In the genomic region with DNA sequence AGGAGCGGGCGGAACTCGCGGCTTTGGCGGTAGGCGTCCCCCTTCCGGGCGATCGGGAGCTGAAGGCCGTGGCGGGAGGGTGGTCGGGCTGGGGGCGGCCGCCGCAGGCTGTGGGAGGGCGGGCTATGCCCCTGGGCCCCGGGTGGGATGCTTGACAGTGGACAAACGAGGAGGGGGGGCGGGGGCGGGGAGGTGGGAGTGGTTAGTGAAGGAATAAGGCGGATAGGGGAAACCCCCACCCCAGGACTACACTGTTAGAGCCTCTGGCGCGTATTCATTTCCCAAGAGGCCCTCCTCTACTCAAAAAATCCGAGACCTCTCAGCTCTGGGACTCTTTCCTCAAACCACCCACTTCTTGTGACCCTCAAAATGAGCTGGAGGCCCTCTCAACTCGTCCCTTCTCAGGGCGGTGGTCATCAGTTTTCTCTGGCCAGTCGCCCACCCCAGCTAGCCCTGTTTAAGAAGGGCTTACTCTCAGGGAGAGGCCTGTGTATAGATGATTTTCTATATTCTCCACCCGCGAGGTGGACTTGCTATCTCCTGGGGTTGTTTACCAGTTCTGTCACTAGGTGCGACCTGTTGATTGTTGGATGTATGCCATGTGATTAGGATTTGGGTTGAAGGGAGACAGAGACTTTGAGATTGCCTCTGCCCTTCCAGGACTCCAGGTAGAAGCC, we compare ENCODE assay signal across 8 mouse cellular contexts. TPM values are rescaled to one million over a fixed set of nuclear protein-coding genes. Genes with fewer than 3 reads are reported as not detected.
A peak's percentile ranks its signal among the peaks of the same experiment; 100 is the strongest.
DNase-seq lines count a peak whose midpoint lies in the region; ATAC-seq and TF ChIP-seq lines count a peak whose summit lies in the region.

No protein-coding gene starts in this region.

- no peak for TF ChIP-seq CTCF in lung, embryonic 14.5 days (IDR thresholded peaks at IDR 0.05; ENCODE audit: low read depth)
- no peak for TF ChIP-seq CTCF in bone marrow, adult 2 months (IDR thresholded peaks at IDR 0.05; ENCODE audit: control insufficient read depth, insufficient read depth, low read length)
- TF ChIP-seq CTCF in kidney, postnatal 0 days (IDR thresholded peaks at IDR 0.05; ENCODE audit: low read depth) = no peak

- 1% methylated on average over 27 of the region's 30 CpGs for WGBS in lung, embryonic 14.5 days
- WGBS in bone marrow, adult 2 months = 0% methylated on average over 13 of the region's 30 CpGs
- WGBS in forebrain, embryonic 14.5 days = under 1% methylated on average over 14 of the region's 30 CpGs
- 1% methylated on average over 10 of the region's 30 CpGs for WGBS in kidney, postnatal 0 days

- peak overlapping the region; percentile 67 for H3K4me3 ChIP-seq in lung, embryonic 14.5 days (ENCODE audit: low read depth, low read length)
- peak overlapping the region; percentile 81 for H3K4me3 ChIP-seq in bone marrow, adult 2 months (replicated peaks; ENCODE audit: control insufficient read depth, low read depth, low read length)
- H3K4me3 ChIP-seq in forebrain, embryonic 14.5 days (ENCODE audit: low read depth, low read length) = peak overlapping the region; percentile 75
- peak overlapping the region; percentile 73 for H3K4me3 ChIP-seq in kidney, postnatal 0 days (replicated peaks; ENCODE audit: low read depth, low read length)
- H3K4me3 ChIP-seq in myocyte = peak overlapping the region; percentile 86

- ATAC-seq in lung, embryonic 14.5 days (ENCODE audit: insufficient read depth) = peak; percentile 74
- ATAC-seq in forebrain, embryonic 14.5 days = peak; percentile 4; the same call in 1 of the 2 replicates
- peak; percentile 60 for ATAC-seq in kidney, postnatal 0 days (replicated peaks; ENCODE audit: low FRiP score, low read depth)

- no peak for DNase-seq in lung, embryonic 14.5 days
- DNase-seq in lung, postnatal 36 days = no peak
- peak; percentile 44 for DNase-seq in forebrain, embryonic 14.5 days (ENCODE audit: low spot score)
- peak; percentile 73 for DNase-seq in kidney, postnatal 0 days (ENCODE audit: low spot score)
- no peak for DNase-seq in frontal cortex, postnatal 25 days (ENCODE audit: low spot score in 2 of 2)
- DNase-seq in adrenal gland, postnatal 36 days = no peak

- H3K4me1 ChIP-seq in lung, embryonic 14.5 days (ENCODE audit: insufficient read depth) = peaks cover 10% of the 10 kb centered on the region; the same call in 1 of the 2 replicates
- peaks cover 3% of the 10 kb centered on the region for H3K4me1 ChIP-seq in bone marrow, adult 2 months (ENCODE audit: control insufficient read depth, insufficient read depth, low read length)
- peaks cover 15% of the 10 kb centered on the region for H3K4me1 ChIP-seq in forebrain, embryonic 14.5 days (ENCODE audit: control insufficient read depth, insufficient read depth, low read length)
- H3K4me1 ChIP-seq in kidney, postnatal 0 days (replicated peaks; ENCODE audit: insufficient read depth, low read length) = peaks cover 19% of the 10 kb centered on the region

- no peaks in the 10 kb centered on the region for H3K79me2 ChIP-seq in myocyte (ENCODE audit: control insufficient read depth, insufficient read depth)

- TF ChIP-seq POLR2A in bone marrow, adult 2 months (IDR thresholded peaks at IDR 0.05; ENCODE audit: borderline replicate concordance, control insufficient read depth, low read depth, low read length) = no peak
- no peak for TF ChIP-seq POLR2A in myocyte (IDR thresholded peaks at IDR 0.05; ENCODE audit: insufficient read length, low read depth)

- H3K27me3 ChIP-seq in lung, embryonic 14.5 days (ENCODE audit: insufficient read depth, low read length) = no peaks in the 10 kb centered on the region
- no peaks in the 10 kb centered on the region for H3K27me3 ChIP-seq in forebrain, embryonic 14.5 days (replicated peaks; ENCODE audit: control insufficient read depth, insufficient read depth, low read length)
- H3K27me3 ChIP-seq in kidney, postnatal 0 days (ENCODE audit: insufficient read depth, low read length) = no peaks in the 10 kb centered on the region
- H3K27me3 ChIP-seq in myocyte (ENCODE audit: control insufficient read depth, insufficient read depth, insufficient read length) = no peaks in the 10 kb centered on the region

- peaks cover 42% of the 10 kb centered on the region for H3K36me3 ChIP-seq in lung, embryonic 14.5 days (ENCODE audit: insufficient read depth)
- peaks cover 37% of the 10 kb centered on the region for H3K36me3 ChIP-seq in forebrain, embryonic 14.5 days (ENCODE audit: control insufficient read depth, insufficient read depth, low read length)
- H3K36me3 ChIP-seq in kidney, postnatal 0 days (ENCODE audit: insufficient read depth, low read length) = peaks cover 27% of the 10 kb centered on the region
- H3K36me3 ChIP-seq in myocyte (ENCODE audit: control insufficient read depth, insufficient read depth) = peaks cover 27% of the 10 kb centered on the region

- peak overlapping the region; percentile 97 for H3K27ac ChIP-seq in lung, embryonic 14.5 days (ENCODE audit: low read depth)
- peak overlapping the region; percentile 98 for H3K27ac ChIP-seq in bone marrow, adult 2 months (ENCODE audit: control insufficient read depth, insufficient read depth, low read depth, low read length, poor library complexity)
- peak overlapping the region; percentile 75 for H3K27ac ChIP-seq in forebrain, embryonic 14.5 days (ENCODE audit: low read depth, low read length)
- peak overlapping the region; percentile 95 for H3K27ac ChIP-seq in kidney, postnatal 0 days

- peak overlapping the region; percentile 67 for H3ac ChIP-seq in myocyte (ENCODE audit: control insufficient read depth, insufficient read length)

- H3K9ac ChIP-seq in lung, embryonic 14.5 days = peak overlapping the region; percentile 86
- H3K9ac ChIP-seq in forebrain, embryonic 14.5 days (ENCODE audit: low read length) = peak overlapping the region; percentile 90
- peak overlapping the region; percentile 87 for H3K9ac ChIP-seq in kidney, postnatal 0 days (ENCODE audit: low read depth, low read length)

- H3K9me3 ChIP-seq in lung, embryonic 14.5 days (ENCODE audit: low read depth, low read length) = no peaks in the 10 kb centered on the region
- no peaks in the 10 kb centered on the region for H3K9me3 ChIP-seq in forebrain, embryonic 14.5 days (replicated peaks; ENCODE audit: control insufficient read depth, low read length)
- H3K9me3 ChIP-seq in kidney, postnatal 0 days (replicated peaks; ENCODE audit: low read length) = no peaks in the 10 kb centered on the region

- H3K4me2 ChIP-seq in lung, embryonic 14.5 days = peak overlapping the region; percentile 74
- peak overlapping the region; percentile 81 for H3K4me2 ChIP-seq in forebrain, embryonic 14.5 days (ENCODE audit: low read length)
- H3K4me2 ChIP-seq in kidney, postnatal 0 days (ENCODE audit: low read length) = peak overlapping the region; percentile 61
- H3K4me2 ChIP-seq in myocyte (ENCODE audit: low read depth) = peak overlapping the region; percentile 81

TF ChIP-seq in myocyte, 11 proteins besides CTCF, POLR2A, EP300 and RAD21 (continues in another document):
- TF ChIP-seq E2F4 (IDR thresholded peaks at IDR 0.05; ENCODE audit: insufficient read depth) = no peak
- TF ChIP-seq CEBPB (IDR thresholded peaks at IDR 0.05; ENCODE audit: insufficient read depth, poor library complexity, severe bottlenecking) = no peak
- TF ChIP-seq REST (IDR thresholded peaks at IDR 0.05; ENCODE audit: insufficient read depth, insufficient read length) = no peak

RNA-seq across cellular contexts. Expression of a gene that starts 0.5 kb away (rescaled TPM):
- 11.0 and 13.7 TPM in 2 replicates for polyA plus RNA-seq in lung, embryonic 14.5 days (2014; fragmentation: Nextera tagmentation; extraction: Ambion mirVana)
- 12.6 and 28.3 TPM in 2 replicates for polyA plus RNA-seq in bone marrow, adult 2 months (2011; ENCODE audit: insufficient read depth, insufficient read length, low replicate concordance, missing spikeins)
- 4.6 and 5.4 TPM in 2 replicates for polyA plus RNA-seq in forebrain, embryonic 14.5 days (2014; fragmentation: Nextera tagmentation; extraction: Ambion mirVana)
- 8.1 and 9.8 TPM in 2 replicates for polyA plus RNA-seq in kidney, postnatal 0 days (2015; fragmentation: Nextera tagmentation; extraction: Ambion mirVana)
- polyA plus RNA-seq in myocyte (2012; fragmentation: generic; extraction: Trizol) = 10.0 TPM
- 10 to 100 TPM; 16.6 to 17.0 TPM for total RNA-seq in adrenal gland, postnatal 36 days (2021)

RNA-seq across cellular contexts. Expression of a gene that starts 1.1 kb away (rescaled TPM):
- 1.4 and 1.9 TPM in 2 replicates for polyA plus RNA-seq in lung, embryonic 14.5 days (2014; fragmentation: Nextera tagmentation; extraction: Ambion mirVana)
- not detected in 2 replicates for polyA plus RNA-seq in bone marrow, adult 2 months (2011; ENCODE audit: insufficient read depth, insufficient read length, low replicate concordance, missing spikeins)
- polyA plus RNA-seq in forebrain, embryonic 14.5 days (2014; fragmentation: Nextera tagmentation; extraction: Ambion mirVana) = 0.20 and 0.27 TPM in 2 replicates
- polyA plus RNA-seq in kidney, postnatal 0 days (2015; fragmentation: Nextera tagmentation; extraction: Ambion mirVana) = 0.20 and 0.28 TPM in 2 replicates
- polyA plus RNA-seq in myocyte (2012; fragmentation: generic; extraction: Trizol) = 0.28 TPM
- under 1 TPM in 1 of 2 experiments, not detected in 1; 0.13 TPM for total RNA-seq in adrenal gland, postnatal 36 days (2021)

RNA-seq across cellular contexts. Expression of a gene that starts 14.8 kb away (rescaled TPM):
- polyA plus RNA-seq in lung, embryonic 14.5 days (2014; fragmentation: Nextera tagmentation; extraction: Ambion mirVana) = 44.3 and 47.2 TPM in 2 replicates
- 3.0 and 3.1 TPM in 2 replicates for polyA plus RNA-seq in bone marrow, adult 2 months (2011; ENCODE audit: insufficient read depth, insufficient read length, low replicate concordance, missing spikeins)
- 99.0 and 110 TPM in 2 replicates for polyA plus RNA-seq in forebrain, embryonic 14.5 days (2014; fragmentation: Nextera tagmentation; extraction: Ambion mirVana)
- polyA plus RNA-seq in kidney, postnatal 0 days (2015; fragmentation: Nextera tagmentation; extraction: Ambion mirVana) = 85.3 and 86.0 TPM in 2 replicates
- polyA plus RNA-seq in myocyte (2012; fragmentation: generic; extraction: Trizol) = 2.4 TPM
- total RNA-seq in adrenal gland, postnatal 36 days (2021) = 10 to 100 TPM; 51.6 to 73.8 TPM

RNA-seq across cellular contexts. Expression of a gene that starts 31.4 kb away (rescaled TPM):
- 18.7 and 19.4 TPM in 2 replicates for polyA plus RNA-seq in lung, embryonic 14.5 days (2014; fragmentation: Nextera tagmentation; extraction: Ambion mirVana)
- 0.93 and 1.3 TPM in 2 replicates for polyA plus RNA-seq in bone marrow, adult 2 months (2011; ENCODE audit: insufficient read depth, insufficient read length, low replicate concordance, missing spikeins)
- 6.2 and 7.4 TPM in 2 replicates for polyA plus RNA-seq in forebrain, embryonic 14.5 days (2014; fragmentation: Nextera tagmentation; extraction: Ambion mirVana)
- polyA plus RNA-seq in kidney, postnatal 0 days (2015; fragmentation: Nextera tagmentation; extraction: Ambion mirVana) = 8.4 and 8.9 TPM in 2 replicates
- polyA plus RNA-seq in myocyte (2012; fragmentation: generic; extraction: Trizol) = 0.12 TPM
- 10 to 100 TPM in 1 of 2 experiments, 1 to 10 TPM in 1; 9.4 to 10.7 TPM for total RNA-seq in adrenal gland, postnatal 36 days (2021)

RNA-seq across cellular contexts. Expression of a gene that starts 59.2 kb away (rescaled TPM):
- 3.7 and 4.4 TPM in 2 replicates for polyA plus RNA-seq in lung, embryonic 14.5 days (2014; fragmentation: Nextera tagmentation; extraction: Ambion mirVana)
- not detected in 2 replicates for polyA plus RNA-seq in bone marrow, adult 2 months (2011; ENCODE audit: insufficient read depth, insufficient read length, low replicate concordance, missing spikeins)
- 0.27 and 0.35 TPM in 2 replicates for polyA plus RNA-seq in forebrain, embryonic 14.5 days (2014; fragmentation: Nextera tagmentation; extraction: Ambion mirVana)
- polyA plus RNA-seq in kidney, postnatal 0 days (2015; fragmentation: Nextera tagmentation; extraction: Ambion mirVana) = 1.8 and 5.8 TPM in 2 replicates
- polyA plus RNA-seq in myocyte (2012; fragmentation: generic; extraction: Trizol) = 3.0 TPM
- total RNA-seq in adrenal gland, postnatal 36 days (2021) = 1 to 10 TPM; 1.9 to 2.7 TPM

Comparison
In these comparisons a context has a peak if more than half of its experiments do, and no peak if none do; other contexts are left out.
1. ATAC-seq: peak in every context shown above with its lines; median percentile 74 in lung, embryonic 14.5 days; 60 in kidney, postnatal 0 days; 4 in forebrain, embryonic 14.5 days.
2. DNase-seq: peak in forebrain, embryonic 14.5 days (single experiment) and kidney, postnatal 0 days (single experiment); none in lung, embryonic 14.5 days (single experiment), lung, postnatal 36 days (single experiment), frontal cortex, postnatal 25 days (0 of 2) and adrenal gland, postnatal 36 days (0 of 2).
3. RNA of a gene that starts 14.8 kb away (polyA plus RNA-seq): 99.0 to 110 TPM in forebrain, embryonic 14.5 days, 85.3 to 86.0 TPM in kidney, postnatal 0 days and 44.3 to 47.2 TPM in lung, embryonic 14.5 days; 3.0 to 3.1 TPM in bone marrow, adult 2 months and 2.4 TPM in myocyte (single experiment); every median in the first group is over 10 times any median in the second.
4. Peak in every context shown above with its lines, with median percentiles within 50 percentile points of each other: H3K27ac ChIP-seq, H3K4me2 ChIP-seq, H3K4me3 ChIP-seq and H3K9ac ChIP-seq.